Mouse (Mus musculus) right cerebral cortex, postnatal 14 days (tissue): Measurements from ENCODE around the gene Ldhd.

Experiments
- DNase-seq: peaks from one replicate; pipeline ENCODE4 v3.0.0; 2022

The Ldhd gene

DNA sequence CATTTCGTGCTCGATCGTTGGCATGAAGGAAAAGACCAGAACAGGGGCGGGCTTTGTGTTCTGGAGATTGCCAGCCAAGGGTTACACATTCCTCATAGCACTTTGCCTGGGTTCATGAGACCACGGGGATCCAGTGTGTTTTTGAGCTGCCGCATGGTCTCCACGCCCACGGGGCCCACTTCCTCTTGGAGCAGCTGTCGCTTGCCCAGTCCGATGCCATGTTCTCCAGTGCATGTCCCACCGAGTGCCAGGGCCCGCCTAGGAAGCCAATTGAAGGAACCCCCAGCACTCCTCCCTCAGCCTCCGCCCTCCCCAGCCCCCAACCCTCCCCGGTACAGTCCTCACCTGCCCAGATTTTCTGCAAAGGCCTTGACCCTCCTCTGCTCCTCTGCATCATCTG is 3.2 kb downstream of the Ldhd start:
- no peak for DNase-seq

DNA sequence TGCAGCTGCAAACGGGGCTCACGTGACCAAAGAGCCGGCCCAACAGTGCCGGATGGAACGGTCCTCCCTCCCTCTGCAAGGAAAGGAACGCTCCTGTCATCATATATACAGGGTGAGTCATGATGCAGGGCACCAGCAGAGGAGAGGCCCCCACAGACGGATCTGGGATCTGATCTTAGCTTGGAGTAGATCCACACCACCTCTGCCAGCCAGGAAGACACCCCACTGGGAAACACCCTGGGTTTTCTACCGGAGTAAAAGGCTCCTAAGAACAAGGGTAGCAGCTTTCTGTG is 3.7 kb downstream of the Ldhd start:
- peak; percentile 29 for DNase-seq

- DNase-seq: peak; percentile 73
Measured at GRCm38 (mm10) chr8:111625694-111626527, 4.3 kb downstream of the Ldhd start.

DNA sequence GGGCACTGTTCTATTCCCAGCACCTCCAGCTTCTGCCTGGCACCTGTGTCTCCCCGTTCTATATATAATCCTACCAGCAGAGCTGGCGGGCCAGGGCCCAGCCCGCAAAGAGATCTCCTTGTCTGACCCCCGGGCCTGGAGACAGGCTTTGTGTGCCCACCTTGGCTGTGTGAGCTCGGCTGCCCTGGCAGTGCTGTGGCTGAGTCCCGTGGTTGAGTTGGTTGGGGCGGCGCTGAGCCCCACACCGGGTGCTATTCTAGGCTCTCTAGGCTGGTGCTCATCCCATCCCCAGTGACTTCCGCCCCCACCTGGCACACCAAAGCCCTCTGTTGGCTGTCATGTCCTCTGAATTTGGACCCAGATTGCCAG is 5.3 kb downstream of the Ldhd start:
- peak; percentile 33 for DNase-seq

DNA sequence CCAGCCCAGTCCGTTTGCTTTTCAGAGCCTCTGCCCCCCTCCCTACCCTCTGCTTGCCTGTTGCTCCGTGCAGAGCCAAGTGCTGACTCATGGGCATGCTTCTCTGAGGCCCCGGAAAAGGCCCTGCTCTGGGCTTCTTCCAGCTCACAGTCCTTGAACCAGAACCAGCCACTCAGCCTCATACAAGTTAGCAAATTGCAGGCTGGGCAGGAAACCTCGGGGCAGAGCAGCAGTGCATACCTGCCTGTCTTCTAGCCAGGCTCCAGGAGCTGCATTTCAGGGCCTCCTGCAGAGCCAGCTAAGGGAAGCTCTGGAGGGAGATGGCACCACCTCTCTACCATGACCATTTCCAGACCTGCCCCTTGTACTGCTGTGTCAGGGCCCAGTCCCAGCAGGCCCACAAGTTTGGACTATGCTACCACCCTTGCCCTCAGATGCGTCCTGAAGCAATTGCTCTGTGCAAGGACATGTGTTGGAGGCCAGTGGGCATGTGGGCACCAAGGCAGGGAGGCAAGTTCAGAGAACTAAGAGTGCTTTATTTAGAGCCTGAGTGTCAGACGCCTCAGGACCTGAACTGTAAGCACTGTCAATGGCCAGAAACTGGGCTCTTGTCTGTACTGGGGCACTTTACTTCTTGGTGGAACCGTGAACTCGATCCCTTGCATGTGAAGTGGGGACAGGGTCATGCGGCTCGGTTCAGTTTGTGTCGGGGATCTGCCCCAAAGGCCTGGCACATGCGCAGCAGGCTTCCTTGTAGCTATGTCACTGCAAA is 5.9 kb downstream of the Ldhd start:
- no peak for DNase-seq

GRCm38 (mm10) chr8:111622553-111622952 is 7.6 kb downstream of the Ldhd start:
- no peak for DNase-seq

- DNase-seq: no peak
Measured at GRCm38 (mm10) chr8:111622104-111622503, 8.1 kb downstream of the Ldhd start.

- DNase-seq: no peak
Measured at GRCm38 (mm10) chr8:111619936-111620335, 10.2 kb downstream of the Ldhd start.

- DNase-seq: no peak
Measured at GRCm38 (mm10) chr8:111618273-111618672, 11.9 kb downstream of the Ldhd start.

DNA sequence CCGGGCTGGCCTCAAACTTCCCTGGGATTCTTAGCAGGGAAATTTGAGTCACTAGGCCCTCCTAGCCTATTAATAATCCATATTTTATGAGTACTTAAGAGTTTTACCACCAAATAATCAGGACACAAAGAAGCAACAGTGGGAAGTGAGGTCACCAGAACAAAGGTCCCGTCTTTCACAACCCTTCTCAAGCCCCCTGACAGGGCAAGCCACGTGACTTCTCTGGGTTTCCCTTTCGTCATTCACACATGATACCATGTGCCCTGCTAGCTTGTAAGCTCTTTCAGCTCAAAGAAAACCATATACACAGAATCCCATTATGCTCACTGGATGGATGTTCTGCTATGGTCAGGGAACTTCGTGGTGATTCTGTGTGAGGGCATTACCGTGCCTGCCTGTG is 12.4 kb downstream of the Ldhd start:
- no peak for DNase-seq

DNA sequence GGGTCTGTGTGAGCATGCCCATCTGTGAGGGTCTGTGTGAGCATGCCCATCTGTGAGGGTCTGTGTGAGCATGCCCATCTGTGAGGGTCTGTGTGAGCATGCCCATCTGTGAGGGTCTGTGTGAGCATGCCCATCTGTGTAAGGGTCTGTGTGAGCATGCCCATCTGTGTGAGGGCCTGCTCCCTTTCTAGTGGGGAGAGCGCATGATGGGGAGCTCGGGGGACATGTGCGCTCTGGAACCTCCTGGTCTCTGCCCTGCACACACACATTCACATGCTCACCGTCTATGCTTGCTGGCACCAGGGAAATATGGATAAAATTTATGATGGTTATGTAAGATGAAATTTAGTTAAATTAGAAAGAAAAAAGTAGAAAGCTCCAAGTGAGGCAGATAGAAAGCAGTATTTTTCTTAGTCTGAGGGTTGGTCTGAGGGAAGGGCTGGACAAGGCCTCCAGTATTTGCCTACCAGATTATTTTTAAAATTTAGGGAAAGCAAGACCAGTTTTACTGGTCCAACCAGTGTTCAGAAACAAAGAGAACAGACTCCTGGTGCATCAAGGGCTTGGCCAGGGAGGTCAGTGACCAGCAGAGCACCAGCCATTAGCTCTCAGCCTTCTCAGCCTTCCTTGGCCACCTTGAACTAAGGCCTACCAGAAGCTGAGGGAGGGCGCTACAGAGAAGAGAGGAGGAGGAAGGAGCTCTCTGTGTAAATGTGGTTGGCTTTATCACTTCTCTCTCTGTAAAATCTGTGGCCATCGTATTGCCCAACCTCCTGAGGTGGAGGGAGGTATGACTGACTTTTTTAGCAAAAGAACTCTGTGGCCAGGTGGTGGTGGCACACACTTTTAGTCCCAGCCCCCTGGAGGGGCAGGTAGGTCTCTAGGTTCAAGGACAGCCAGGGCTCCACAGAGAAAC is 15.1 kb downstream of the Ldhd start:
- DNase-seq: no peak

DNA sequence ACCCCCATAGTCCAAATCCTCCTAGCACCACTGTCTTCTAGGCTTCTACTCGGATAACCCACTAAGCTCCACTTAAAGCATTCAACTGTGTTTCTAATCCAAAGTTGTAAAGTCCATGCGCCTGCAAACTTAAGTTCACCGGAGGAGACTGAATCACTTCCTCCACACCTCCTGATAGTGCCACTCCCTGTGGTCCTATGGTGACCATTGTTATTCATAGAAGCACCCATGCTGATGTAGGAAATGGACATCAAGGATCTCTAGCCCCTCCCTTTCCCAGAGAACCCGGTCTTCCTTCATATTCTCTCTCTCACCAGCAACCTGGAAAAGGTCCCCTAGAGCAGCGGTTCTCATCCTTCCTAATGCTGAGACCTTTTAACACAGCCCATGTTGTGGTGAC is 17.0 kb downstream of the Ldhd start:
- DNase-seq: no peak

- no peak for DNase-seq
Measured at GRCm38 (mm10) chr8:111607414-111607813, 22.8 kb downstream of the Ldhd start.

- no peak for DNase-seq
Measured at GRCm38 (mm10) chr8:111606961-111607360, 23.2 kb downstream of the Ldhd start.

DNA sequence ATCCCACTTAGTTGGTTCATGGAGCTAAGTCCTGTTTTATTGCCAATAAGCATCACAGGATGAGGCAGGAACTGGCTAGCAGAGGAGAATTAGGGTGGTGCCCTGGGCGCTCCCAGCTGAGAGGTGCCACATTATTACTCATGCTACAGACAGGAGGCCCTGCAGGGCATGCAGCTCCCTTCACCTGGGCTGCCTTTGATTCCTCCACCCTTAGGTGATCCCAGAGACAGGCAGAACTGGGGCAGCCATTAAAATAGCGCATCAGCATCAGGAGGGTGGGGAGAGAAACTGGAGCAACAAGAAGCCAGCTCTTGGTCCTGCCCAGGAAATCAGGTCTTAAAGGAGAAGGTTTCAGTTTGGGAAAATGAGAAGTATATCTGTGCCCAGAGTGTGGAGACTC is 25.2 kb downstream of the Ldhd start:
- DNase-seq: no peak

GRCm38 (mm10) chr8:111602050-111602449 is 28.1 kb downstream of the Ldhd start:
- DNase-seq: no peak

DNA sequence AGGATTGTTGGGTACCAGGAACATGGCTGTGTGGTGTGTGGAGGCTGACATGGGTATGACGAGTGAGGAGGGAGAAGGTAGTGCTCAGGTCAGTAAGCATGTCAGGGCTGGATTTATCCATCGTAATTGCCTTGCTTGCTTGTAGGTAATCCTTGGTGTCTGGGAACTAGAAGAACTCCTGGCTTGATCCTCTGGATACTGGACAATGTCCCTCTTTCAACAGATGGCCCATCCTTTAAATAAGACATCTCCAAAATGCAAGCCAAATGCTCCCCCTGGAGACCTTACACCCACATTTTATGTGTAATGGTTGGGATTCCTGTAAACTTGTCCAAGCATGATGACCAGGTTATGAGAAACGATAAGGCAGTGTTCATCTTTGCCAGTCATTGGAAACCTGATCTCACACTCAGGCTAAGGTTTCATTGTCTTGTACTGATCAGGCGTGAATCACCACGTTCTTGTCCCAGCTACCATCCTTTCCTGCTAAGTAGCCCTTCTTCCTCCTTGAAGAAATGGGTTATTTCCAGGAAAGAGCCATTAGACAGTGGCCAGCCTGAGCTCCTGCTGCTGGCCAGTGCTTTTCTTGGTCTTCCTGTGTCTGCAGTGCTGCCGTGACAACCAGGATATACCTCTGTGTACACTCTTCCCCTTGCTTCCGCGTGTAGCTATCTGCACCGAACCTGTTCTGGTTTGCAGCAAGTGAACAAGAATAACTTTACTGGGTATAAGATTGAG is 30.3 kb downstream of the Ldhd start:
- no peak for DNase-seq

- DNase-seq: no peak
Measured at GRCm38 (mm10) chr8:111597310-111597709, 32.9 kb downstream of the Ldhd start.

DNA sequence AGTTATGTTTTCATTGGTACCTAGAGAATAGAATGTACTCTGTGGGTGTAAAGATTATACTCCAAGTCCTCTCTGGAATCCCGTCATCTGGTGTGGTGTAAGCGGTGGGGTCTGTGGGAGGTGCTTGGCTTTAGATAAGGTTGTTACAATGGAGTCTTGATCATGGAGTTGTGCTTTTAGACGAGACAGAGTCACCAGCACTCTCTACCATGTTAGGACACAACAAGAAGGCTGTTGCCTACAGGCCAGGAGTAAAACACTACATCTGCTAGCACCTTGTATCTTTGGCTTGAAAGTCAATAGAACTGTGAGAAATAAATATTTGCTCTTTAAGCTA is 33.7 kb downstream of the Ldhd start:
- no peak for DNase-seq

GRCm38 (mm10) chr8:111595712-111596484 is 34.3 kb downstream of the Ldhd start:
- peak; percentile 31 for DNase-seq

DNA sequence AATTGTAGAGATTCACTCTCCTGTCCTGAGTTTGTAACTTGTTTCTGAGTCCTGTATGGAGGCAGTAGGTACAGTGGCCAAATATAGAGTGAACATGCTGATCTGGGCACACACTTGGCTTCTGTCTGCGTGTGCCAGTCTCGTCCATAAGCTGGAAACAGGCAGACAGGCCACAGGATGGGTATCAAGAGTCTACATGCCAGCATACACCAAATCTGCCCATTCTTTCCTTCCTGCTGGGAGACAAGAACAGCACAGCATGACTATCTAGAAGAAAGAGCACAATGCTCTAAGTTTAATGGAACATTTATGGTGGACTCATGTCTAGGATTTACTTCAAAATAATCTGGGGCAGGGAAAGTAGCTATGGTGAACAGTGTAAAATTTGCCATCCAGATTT is 35.2 kb downstream of the Ldhd start:
- no peak for DNase-seq
